Mouse (Mus musculus) stomach, embryonic 15.5 days (tissue): ENCODE data around the gene Ssb. TPM values are rescaled to one million over a fixed set of nuclear protein-coding genes. Genes with fewer than 3 reads are reported as not detected.
A peak's percentile ranks its signal among the peaks of the same experiment; 100 is the strongest.

Experiments
- ATAC-seq: fragments of 200-750 bp; cut with Nextera tagmentation; 2 replicates; pipeline ENCODE4 v1.8.0; 2017; ENCODE audit warnings: low read depth, moderate number of reproducible peaks, moderate TSS enrichment; ENCODE audit not compliant: insufficient read depth, low FRiP score
- H3K27ac ChIP-seq: fragments of 300-500 bp; sonication (generic); 2 replicates; pipeline ENCODE4 v1.5.1; 2015; ENCODE audit warnings: mild to moderate bottlenecking, inconsistent platforms
- H3K27me3 ChIP-seq: fragments of 300-500 bp; sonication (generic); replicated peaks from 2 replicates; pipeline ENCODE4 v1.6.1; 2015; ENCODE audit warnings: inconsistent platforms
- H3K36me3 ChIP-seq: fragments of 300-500 bp; sonication (generic); 2 replicates; pipeline ENCODE4 v1.6.1; 2015; ENCODE audit warnings: inconsistent platforms
- H3K4me1 ChIP-seq: fragments of 300-500 bp; sonication (generic); 2 replicates; pipeline ENCODE4 v1.6.1; 2015; ENCODE audit warnings: inconsistent platforms
- H3K4me2 ChIP-seq: fragments of 300-500 bp; sonication (generic); 2 replicates; pipeline ENCODE4 v1.6.1; 2015; ENCODE audit warnings: mild to moderate bottlenecking, inconsistent platforms
- H3K4me3 ChIP-seq: fragments of 300-500 bp; sonication (generic); replicated peaks from 2 replicates; pipeline ENCODE4 v1.5.1; 2015; ENCODE audit warnings: inconsistent platforms
- H3K9ac ChIP-seq: fragments of 300-500 bp; sonication (generic); 2 replicates; pipeline ENCODE4 v1.6.1; 2015; ENCODE audit warnings: inconsistent platforms
- H3K9me3 ChIP-seq: fragments of 300-500 bp; sonication (generic); 2 replicates; pipeline ENCODE4 v1.6.1; 2016; ENCODE audit warnings: inconsistent platforms
- WGBS: fragments of 180-500 bp; shearing (Covaris S2); methylation state at CpG from one replicate; pipeline ENCODE4 v1.1.7; 2015; 5-methylcytosine and 5-hydroxymethylcytosine counted together
- polyA plus RNA-seq: library from polyadenylated mRNA; unstranded; fragments of >200 nt; fragmentation: Nextera tagmentation; extraction: Ambion mirVana; gene quantifications from 2 replicates; pipeline ENCODE4 v1.2.1, GENCODE M21; 2015

The Ssb gene
- polyA plus RNA-seq, 1 experiment from 2014 or later: 316 TPM

DNA sequence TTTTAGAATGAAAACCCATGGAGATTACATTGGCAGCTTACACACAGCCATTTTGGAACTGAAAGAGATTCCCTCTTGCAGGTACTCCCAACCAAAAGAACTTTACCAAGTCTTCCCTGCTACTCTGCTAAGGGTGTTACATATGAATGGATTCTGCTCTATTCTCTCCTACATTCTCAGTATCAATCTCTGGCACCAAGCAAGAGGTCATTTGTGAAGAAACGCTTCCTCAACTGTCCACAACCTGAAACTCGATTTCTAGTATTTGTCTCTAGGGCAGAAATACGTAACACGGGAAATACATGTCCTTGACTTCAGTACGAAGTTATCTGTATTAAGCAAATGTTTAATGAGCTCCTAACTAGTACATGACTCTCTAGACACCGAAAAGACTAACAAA is 23.2 kb downstream of the Ssb start:
- WGBS: 52% methylated on average over 6 of the region's 6 CpGs
- H3K27ac ChIP-seq: peak overlapping the region; percentile 68; the same call in 1 of the 2 replicates
- no peaks in the 10 kb centered on the region for H3K9me3 ChIP-seq
- peak overlapping the region; percentile 58 for H3K4me2 ChIP-seq
- H3K36me3 ChIP-seq: no peaks in the 10 kb centered on the region
- peak overlapping the region; percentile 33; the same call in 1 of the 2 replicates for H3K9ac ChIP-seq
- ATAC-seq: no peak
- no peaks in the 10 kb centered on the region for H3K27me3 ChIP-seq
- peak overlapping the region; percentile 67 for H3K4me3 ChIP-seq
- H3K4me1 ChIP-seq: peaks cover 9% of the 10 kb centered on the region

DNA sequence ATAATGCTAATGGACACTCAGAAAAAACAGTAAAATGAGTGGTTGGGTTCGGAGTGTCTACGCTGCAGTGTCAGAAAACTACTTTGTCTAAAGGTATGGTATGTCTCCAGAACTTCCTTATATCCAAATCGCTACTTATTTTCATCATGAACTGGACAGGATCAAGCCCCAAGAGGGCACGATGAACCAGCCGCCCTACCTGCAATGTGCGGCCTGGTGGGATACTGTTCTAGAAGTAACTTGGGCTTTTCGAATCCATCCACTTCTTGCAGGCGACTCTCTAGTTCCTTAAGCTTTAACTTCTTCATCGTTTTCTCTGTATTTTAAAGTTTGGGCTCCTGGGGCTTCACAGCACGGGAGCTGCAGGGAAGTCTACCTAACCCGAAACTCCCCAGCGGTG is 23.7 kb downstream of the Ssb start:
- no peaks in the 10 kb centered on the region for H3K36me3 ChIP-seq
- H3K27me3 ChIP-seq: no peaks in the 10 kb centered on the region
- 4% methylated on average over 12 of the region's 12 CpGs for WGBS
- peak overlapping the region; percentile 58 for H3K4me2 ChIP-seq
- H3K4me3 ChIP-seq: peak overlapping the region; percentile 67
- H3K9ac ChIP-seq: peak overlapping the region; percentile 33
- H3K4me1 ChIP-seq: peaks cover 9% of the 10 kb centered on the region
- H3K27ac ChIP-seq: peak overlapping the region; percentile 68
- 0 out of 2 replicates have a peak, but pooled peaks have one; percentile 36 for ATAC-seq
- no peaks in the 10 kb centered on the region for H3K9me3 ChIP-seq

DNA sequence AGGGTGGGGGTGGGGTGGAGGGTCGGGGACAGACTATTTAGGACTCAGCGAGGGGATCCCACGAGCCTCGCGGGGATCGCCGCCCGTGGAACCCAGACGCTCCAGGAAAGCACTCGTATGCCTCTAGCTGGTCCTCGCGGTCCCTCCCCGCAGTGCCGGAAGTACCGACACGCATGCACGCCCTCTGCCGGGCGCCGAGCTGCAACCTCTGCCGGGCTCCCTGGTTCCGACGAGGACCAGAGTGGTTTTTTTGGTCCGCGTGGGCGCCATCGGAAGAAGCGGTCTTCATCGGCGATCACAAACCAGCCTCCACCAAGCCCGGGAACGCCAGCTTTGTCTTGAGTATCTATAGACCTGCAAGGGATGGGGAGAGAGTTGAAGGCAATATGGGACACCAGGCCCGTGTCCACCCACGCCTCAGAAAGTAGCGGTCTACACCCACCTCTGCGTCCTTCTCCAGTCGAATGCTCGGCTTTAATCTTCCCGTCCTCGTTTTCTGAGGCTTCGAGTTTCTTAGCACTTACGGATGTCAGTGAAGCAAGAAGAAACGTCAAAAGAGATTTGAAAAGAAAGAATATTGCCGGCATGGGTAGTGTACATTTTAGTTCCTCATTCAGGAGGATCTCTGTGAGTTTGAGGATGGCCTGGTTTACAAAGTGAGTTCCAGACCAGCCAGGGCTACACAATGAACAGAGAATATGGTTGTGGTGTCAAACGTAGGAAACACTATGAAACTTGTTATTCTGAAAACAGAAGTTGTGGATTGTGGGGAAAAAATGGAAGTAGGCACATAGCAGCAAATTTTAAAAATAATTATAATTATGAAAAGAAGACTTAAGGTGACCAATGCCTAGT is 24.3 kb downstream of the Ssb start, which contains the start of gene Mettl5:
TSS of gene Mettl5 (minus strand) at position 165 of the 855 bp plus-strand sequence.
- no peaks in the 10 kb centered on the region for H3K9me3 ChIP-seq
- ATAC-seq: peak; percentile 95
- H3K36me3 ChIP-seq: no peaks in the 10 kb centered on the region
- H3K27me3 ChIP-seq: no peaks in the 10 kb centered on the region
- peak within 1 kb of the TSS; percentile 68 for H3K27ac ChIP-seq
- WGBS: under 1% methylated on average over 45 of the region's 45 CpGs
- H3K4me2 ChIP-seq: peak within 1 kb of the TSS; percentile 58
- peaks cover 9% of the 10 kb centered on the region for H3K4me1 ChIP-seq
- peak within 1 kb of the TSS; percentile 67 for H3K4me3 ChIP-seq
- H3K9ac ChIP-seq: peak within 1 kb of the TSS; percentile 33

DNA sequence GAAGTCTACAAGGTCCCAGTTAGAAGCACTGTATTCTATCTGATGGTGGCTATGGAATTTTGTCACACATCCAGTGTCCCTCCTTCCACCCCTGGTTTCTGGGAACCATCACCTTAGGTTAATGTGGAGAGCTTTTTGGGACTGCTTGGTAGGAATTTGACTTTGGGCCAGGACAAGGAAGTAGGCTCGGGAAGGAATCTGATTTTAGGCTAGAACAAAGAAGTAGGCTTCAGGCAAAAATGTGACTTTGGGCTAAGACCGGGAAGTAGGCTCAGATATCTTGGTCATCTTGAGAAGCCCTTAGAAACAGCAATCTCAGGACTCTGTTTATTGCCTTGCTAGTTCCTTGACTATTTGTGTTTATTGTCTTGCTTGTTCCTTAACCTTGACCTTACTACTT is 27.6 kb downstream of the Ssb start:
- H3K36me3 ChIP-seq: no peaks in the 10 kb centered on the region
- H3K9me3 ChIP-seq: no peaks in the 10 kb centered on the region
- peaks cover 9% of the 10 kb centered on the region for H3K4me1 ChIP-seq
- WGBS: 60% methylated on average over 2 of the region's 2 CpGs
- ATAC-seq: no peak
- no peak overlapping the region for H3K4me2 ChIP-seq
- H3K27me3 ChIP-seq: no peaks in the 10 kb centered on the region
- no peak overlapping the region for H3K9ac ChIP-seq
- H3K27ac ChIP-seq: no peak overlapping the region
- no peak overlapping the region for H3K4me3 ChIP-seq

DNA sequence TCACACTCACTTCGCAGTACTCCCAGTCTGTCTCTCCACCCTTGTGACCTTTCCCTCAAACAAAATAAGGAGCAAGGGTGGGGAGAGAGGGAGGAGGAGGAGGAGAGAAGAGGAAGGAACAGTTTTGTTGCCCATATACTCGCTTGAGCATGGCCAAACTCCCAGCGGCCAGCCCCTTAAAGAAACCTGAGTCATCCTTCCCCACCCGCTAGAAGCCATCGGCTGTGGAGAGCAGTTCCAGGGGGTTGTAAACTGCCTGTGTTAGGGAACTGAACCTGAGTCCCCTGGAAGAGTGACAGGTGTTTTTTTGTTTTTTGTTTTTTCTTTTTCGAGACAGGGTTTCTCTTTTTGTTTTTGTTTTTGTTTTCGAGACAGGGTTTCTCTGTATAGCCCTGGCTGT is 29.5 kb downstream of the Ssb start:
- H3K36me3 ChIP-seq: no peaks in the 10 kb centered on the region
- H3K4me3 ChIP-seq: no peak overlapping the region
- no peak overlapping the region for H3K9ac ChIP-seq
- H3K27me3 ChIP-seq: no peaks in the 10 kb centered on the region
- no peaks in the 10 kb centered on the region for H3K9me3 ChIP-seq
- no peak overlapping the region for H3K27ac ChIP-seq
- no peak for ATAC-seq
- H3K4me2 ChIP-seq: no peak overlapping the region
- 60% methylated on average over 7 of the region's 7 CpGs for WGBS
- no peaks in the 10 kb centered on the region for H3K4me1 ChIP-seq

DNA sequence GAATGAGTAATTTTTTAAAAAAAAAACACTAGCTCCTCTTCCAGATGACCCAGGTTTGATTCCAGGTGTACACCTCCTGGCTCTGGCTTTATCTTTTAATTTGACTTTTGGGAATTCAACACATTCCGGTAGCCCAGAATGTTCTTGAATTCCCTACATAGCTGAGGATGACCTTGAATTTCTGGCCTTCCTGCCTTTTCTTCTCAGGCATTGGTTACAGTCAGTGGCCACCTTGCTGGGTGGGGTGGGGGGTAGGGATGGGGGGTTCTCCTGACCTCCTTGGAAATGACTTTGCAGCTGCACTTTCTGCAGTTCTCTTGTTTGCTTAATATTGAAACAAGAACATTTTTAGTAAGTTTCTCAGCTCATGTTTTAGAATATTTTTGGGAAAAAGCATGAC is 31.8 kb downstream of the Ssb start:
- Histone ChIP-seq H3K9me3 (no peaks in the 10 kb centered on the region), H3K4me3 (no peak overlapping the region), H3K4me2 (no peak overlapping the region), H3K4me1 (no peaks in the 10 kb centered on the region), H3K9ac (no peak overlapping the region), H3K36me3 (no peaks in the 10 kb centered on the region), H3K27ac (no peak overlapping the region), H3K27me3 (no peaks in the 10 kb centered on the region)
- 64% methylated on average over 1 of the region's 1 CpGs for WGBS
- ATAC-seq: no peak

DNA sequence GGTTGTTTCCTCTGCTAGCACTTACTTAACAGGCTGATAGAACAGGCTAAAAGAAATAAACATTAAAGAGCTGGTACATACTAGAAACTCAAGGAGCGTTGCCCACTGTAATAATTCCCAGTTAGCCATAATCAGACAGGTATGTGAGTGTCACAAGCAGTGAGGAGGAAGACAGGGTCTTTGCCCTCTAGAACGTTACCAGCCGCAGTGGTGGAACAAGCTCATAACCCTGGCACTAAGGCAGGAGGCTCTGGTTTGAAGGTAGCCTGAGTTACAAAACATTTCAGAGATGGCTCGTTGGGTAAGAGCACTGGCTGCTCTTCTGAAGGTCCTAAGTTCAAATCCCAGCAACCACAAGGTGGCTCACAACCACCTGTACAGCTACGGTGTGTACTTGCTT is 32.5 kb downstream of the Ssb start:
- H3K27me3 ChIP-seq: no peaks in the 10 kb centered on the region
- H3K4me2 ChIP-seq: no peak overlapping the region
- no peak overlapping the region for H3K9ac ChIP-seq
- H3K9me3 ChIP-seq: no peaks in the 10 kb centered on the region
- H3K36me3 ChIP-seq: no peaks in the 10 kb centered on the region
- 69% methylated on average over 5 of the region's 5 CpGs for WGBS
- ATAC-seq: no peak
- H3K4me1 ChIP-seq: no peaks in the 10 kb centered on the region
- no peak overlapping the region for H3K27ac ChIP-seq
- H3K4me3 ChIP-seq: no peak overlapping the region

DNA sequence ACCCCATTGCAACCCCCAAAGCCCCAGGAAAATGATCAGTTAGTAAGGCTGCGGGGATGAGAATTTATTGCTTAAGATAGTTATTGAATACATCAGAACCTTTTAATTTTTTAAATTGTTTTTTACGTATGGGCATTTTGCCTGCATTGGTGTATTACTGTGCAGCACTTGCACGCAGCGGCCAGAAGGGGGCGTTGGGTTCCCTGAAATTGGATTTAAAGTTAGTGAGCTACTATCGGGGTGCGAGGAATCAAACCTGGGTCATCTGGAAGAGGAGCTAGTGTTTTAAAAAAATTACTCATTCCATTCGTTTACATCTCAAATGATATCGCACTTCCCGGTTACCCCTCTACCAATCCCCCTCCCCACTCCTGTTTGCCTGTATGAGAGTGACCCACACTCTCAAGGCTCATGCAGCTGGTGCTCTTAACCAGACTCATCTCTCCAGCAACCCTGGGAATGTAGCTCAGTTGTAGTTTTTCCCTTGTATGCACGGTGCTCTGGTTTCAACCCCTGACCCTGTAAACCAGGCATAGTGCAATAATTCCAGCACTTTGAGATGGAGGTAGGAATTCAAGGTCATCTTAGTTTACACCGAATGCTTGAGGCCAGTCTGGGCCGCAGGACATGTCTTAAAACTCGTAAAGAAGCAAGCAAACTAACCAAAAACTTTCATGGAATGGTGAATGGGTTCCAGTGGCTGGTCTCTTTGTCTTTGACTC is 34.3 kb downstream of the Ssb start:
- WGBS: 62% methylated on average over 14 of the region's 14 CpGs
- no peak for ATAC-seq
- Histone ChIP-seq H3K36me3 (no peaks in the 10 kb centered on the region), H3K4me3 (no peak overlapping the region), H3K27ac (no peak overlapping the region), H3K9ac (no peak overlapping the region), H3K4me2 (no peak overlapping the region), H3K9me3 (no peaks in the 10 kb centered on the region), H3K4me1 (no peaks in the 10 kb centered on the region), H3K27me3 (no peaks in the 10 kb centered on the region)

DNA sequence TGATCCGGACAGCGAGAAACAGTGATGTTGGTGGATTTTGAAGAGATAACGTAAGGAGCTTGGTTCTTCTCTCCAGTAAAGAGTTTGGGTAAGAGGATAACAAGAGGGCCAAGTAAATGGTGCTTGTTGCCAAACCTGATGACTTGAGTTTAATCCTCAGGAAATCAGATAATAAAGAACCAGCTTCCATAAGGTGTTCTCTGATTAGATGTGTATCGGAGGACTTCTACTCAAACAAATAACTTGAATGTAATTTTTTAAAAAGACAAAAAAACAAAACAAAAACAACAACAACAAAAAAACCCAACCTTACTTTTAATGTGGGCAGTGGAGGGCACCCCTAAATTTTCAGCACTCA is 34.8 kb downstream of the Ssb start:
- H3K36me3 ChIP-seq: no peaks in the 10 kb centered on the region
- H3K9me3 ChIP-seq: no peaks in the 10 kb centered on the region
- H3K27me3 ChIP-seq: no peaks in the 10 kb centered on the region
- H3K4me2 ChIP-seq: no peak overlapping the region
- no peaks in the 10 kb centered on the region for H3K4me1 ChIP-seq
- no peak overlapping the region for H3K9ac ChIP-seq
- H3K4me3 ChIP-seq: no peak overlapping the region
- H3K27ac ChIP-seq: no peak overlapping the region
- no peak for ATAC-seq
- 94% methylated on average over 4 of the region's 4 CpGs for WGBS

DNA sequence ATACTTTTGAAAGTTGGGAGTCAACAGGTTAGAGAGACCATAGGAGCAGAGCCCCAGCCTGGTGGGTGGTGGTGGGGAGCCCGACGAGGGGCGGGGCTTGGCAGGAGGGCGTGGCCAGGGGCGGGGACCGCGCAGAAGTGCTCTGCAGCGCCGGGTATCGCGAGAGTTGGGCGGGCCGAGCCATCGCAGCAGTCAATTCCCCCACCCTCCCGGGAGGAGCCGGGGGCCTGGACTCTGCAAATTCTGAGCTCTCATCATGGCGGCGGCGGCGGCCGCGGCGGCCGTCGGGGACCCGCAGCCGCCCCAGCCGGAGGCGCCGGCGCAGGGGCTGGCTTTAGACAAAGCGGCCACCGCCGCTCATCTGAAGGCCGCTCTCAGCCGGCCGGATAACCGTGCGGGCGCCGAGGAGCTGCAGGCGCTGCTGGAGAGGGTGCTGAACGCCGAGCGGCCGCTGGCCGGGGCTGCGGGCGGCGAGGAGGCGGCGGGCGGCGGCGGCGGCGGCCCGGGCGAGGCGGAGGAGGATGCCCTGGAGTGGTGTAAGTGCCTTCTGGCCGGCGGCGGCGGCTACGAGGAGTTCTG is 35.8 kb downstream of the Ssb start, which contains the start of gene Ubr3:
TSS of gene Ubr3 (plus strand) at position 208 of the 579 bp plus-strand sequence.
- peak within 1 kb of the TSS; percentile 98 for H3K9ac ChIP-seq
- H3K4me3 ChIP-seq: peak within 1 kb of the TSS; percentile 100
- peak within 1 kb of the TSS; percentile 92 for H3K27ac ChIP-seq
- H3K4me2 ChIP-seq: peak within 1 kb of the TSS; percentile 90
- H3K4me1 ChIP-seq: no peaks in the 10 kb centered on the region
- no peaks in the 10 kb centered on the region for H3K27me3 ChIP-seq
- H3K9me3 ChIP-seq: no peaks in the 10 kb centered on the region
- no peaks in the 10 kb centered on the region for H3K36me3 ChIP-seq
- WGBS: under 1% methylated on average over 42 of the region's 65 CpGs
- peak; percentile 99 for ATAC-seq

DNA sequence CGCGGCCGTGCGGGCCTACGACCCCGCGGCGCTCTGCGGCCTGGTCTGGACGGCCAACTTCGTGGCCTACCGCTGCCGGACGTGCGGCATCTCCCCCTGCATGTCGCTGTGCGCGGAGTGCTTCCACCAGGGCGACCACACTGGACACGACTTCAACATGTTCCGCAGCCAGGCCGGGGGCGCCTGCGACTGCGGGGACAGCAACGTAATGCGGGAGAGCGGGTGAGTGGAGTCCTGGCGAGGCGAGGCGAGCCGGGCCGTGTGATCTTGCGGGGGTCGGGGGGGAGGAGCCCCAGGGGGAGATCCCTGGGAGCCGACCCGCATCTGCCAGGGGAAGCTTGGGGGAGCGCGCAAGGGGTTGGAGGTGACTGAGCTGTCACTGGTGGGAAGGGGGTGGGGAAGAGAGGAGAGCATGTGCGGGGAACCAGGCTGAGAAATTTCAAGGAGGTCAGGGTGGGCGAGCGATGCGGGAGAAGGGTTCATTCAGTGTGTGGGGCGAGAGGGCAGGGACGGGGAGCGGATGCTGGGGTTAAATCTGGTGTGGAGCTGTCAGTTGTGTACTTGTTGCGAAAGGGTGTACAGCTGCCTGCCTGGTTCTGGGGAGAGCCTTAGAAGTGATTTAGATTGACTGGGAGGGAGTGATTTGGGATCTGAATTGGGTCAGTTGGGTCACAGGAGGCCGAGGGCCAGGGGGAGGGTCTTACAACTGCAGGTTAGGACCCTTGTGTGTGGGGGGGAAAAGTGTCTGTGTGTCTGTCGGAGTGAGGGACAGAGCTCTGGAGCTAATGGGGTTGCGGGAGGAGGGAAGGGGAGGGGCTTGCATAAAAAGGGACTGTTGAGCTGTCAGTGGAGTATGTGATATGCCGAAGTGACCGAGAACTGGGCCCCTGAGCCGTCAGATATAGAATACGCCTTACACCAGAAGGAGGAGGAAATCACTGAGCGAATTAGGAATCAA is 36.5 kb downstream of the Ssb start:
- H3K36me3 ChIP-seq: no peaks in the 10 kb centered on the region
- peak overlapping the region; percentile 100 for H3K4me3 ChIP-seq
- H3K27me3 ChIP-seq: no peaks in the 10 kb centered on the region
- H3K9ac ChIP-seq: peak overlapping the region; percentile 98
- H3K9me3 ChIP-seq: no peaks in the 10 kb centered on the region
- H3K27ac ChIP-seq: peak overlapping the region; percentile 92
- H3K4me1 ChIP-seq: no peaks in the 10 kb centered on the region
- under 1% methylated on average over 51 of the region's 55 CpGs for WGBS
- peak overlapping the region; percentile 90 for H3K4me2 ChIP-seq
- ATAC-seq: peak; percentile 67
